Mouse (Mus musculus) natural killer cell, adult 2 months (primary cell): Measurements from ENCODE around the gene Angptl1.

Experiments used
- DNase-seq, 2 experiments: peaks; one replicate each; pipeline ENCODE4 v3.0.0; 2022; ENCODE audit warnings: low spot score in 2 of 2

Angptl1 gene

DNA sequence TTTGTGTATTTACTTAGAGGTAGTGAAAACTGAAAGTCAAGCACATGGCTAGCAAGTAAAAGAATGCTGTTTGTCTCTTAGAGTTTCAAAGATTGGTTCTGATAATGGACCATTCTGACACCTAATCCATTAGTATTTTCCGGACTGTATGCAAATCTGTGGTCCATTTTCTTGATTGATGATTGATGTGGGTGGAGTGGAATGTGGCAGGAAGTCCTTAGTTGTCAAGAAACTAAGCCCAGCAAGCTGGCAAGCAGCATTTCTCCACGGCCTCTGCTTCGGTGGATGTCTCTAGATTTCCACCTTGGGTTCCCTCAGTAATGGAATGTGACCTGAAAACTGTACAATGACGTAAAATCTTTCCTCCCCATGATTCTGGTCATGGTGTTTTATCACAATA lies 32.3 kb downstream of the Angptl1 start:
- DNase-seq, result no peak

DNA sequence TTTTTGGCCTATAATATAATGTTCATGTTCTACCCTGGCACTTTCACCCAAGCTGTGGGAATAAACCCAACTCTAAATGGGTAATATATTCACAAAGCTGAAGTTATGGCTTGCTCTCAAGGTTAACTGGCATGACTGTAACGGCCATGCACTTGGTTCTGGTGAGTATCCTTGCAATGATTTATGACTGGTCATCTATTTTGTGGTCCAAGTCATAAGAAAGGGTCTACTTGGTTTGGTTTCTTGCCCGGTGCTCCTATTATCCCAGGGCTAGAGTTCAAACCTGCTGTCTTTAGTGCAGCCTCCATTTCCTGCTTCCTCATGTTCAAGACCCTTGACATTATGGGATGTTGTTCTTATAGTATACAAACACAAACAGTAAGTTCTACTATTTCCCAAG lies 46.4 kb downstream of the Angptl1 start:
- no peak for DNase-seq

DNA sequence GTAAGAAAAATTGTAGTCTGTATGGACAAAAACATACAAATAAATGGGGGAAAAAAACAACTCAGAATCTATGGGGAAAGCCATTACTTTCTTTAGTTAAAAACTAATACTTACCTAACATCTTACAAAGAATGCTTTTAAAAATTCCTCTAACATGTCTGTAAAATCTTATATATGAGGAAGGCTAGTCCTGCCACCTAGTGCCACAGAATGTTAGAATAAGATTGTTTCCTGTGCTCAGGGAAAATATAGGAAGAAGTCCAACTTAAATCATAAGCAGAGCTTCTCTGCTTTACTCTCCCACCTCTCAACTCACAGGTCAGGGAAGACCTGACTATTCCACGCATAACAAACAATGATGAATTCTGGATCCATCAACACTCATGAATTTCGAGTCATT lies 47.5 kb downstream of the Angptl1 start:
- no peak for DNase-seq

DNA sequence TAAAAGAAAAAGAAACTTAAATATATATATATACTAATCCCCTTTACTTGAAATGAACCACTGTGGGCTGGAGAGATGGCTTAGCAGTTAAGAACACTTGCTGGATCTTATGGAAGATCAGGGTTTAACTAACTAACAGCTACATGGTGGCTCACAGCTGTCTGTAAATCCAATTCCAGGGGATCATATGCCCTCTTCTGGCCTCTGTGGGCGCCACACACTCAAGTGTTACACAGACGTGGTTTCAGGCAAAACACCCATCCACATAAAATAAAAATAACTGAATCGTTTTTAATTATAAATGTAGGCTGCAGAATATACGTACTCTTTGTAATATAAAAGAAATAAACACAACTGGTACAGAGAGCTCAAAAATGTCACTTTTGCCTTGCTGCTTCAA lies 50.5 kb downstream of the Angptl1 start:
- no peak for DNase-seq

DNA sequence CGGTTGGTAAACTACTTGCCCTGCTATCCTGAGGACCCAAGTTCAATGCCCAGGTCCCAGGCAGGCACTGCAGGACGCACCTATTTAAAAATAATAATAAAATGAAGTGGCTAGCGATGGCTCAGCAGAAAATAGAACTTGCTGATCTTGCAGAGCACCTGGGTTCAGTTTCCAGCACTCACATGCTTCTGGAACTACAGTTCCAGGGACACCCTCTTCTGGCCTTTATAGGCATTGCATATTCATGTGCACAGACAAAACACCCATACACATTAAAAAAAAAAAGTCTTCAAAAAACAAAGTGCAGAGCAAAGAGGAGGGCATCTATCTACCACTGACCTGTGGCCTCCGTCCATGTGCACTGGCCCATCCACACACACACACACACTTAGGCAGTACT lies 53.2 kb downstream of the Angptl1 start:
- DNase-seq, result no peak

DNA sequence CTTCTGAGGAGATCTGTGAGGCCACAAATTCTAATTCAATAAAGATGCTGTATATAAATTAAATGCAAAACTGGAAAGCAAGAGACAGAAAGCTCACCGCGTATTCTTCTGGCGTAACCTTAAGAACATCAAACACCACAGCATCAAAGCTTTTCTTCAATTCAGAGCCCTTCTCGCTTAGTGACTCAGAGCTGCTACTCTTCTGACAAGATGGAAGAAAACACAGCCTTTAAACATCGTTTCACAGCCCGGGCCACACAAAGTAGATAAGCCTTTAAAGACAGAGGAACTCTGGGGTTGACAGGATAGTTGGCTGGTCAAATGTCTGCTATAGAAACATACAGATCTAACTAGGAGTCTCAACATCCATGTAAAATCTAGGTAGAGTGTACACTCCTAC lies 63.3 kb downstream of the Angptl1 start:
- DNase-seq, result no peak

DNA sequence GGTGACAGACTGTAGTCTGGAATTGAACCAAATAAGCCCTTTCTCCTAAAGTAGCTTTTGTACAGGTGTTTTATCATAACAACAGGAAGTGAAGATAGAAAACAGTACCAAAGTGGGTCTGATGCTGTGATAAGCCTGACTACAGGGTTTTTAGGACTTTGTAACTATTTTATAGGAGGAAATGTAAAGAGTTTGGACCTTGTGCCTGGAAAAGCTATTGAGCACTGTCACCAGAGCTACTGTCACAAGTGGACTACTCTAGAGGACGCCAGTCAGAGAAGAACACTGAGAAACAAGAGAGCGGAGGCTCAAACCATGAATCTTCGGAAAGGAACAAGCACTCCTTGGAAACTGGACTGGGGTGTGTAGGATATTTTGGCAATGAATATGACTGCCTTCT lies 65.5 kb downstream of the Angptl1 start:
- DNase-seq, result no peak

DNA sequence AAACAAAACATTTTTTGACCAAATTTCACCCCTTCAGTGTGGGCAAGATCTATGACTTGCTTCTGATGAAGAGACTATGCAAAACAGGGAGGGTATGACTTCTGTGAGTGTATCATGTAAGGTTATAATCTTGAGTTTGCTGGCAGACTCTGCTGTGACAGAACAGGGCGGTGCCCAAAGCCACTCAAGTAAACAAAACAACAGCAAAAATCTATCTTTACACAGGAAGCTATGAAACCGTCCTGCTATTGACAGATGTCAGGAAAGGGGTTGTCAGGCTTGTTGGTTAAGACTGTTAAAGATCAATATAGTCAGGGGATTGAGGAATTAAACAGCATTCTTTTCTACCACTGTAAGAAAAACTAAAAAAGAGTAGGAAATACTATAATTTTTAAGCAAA lies 67.3 kb downstream of the Angptl1 start:
- DNase-seq, result no peak

DNA sequence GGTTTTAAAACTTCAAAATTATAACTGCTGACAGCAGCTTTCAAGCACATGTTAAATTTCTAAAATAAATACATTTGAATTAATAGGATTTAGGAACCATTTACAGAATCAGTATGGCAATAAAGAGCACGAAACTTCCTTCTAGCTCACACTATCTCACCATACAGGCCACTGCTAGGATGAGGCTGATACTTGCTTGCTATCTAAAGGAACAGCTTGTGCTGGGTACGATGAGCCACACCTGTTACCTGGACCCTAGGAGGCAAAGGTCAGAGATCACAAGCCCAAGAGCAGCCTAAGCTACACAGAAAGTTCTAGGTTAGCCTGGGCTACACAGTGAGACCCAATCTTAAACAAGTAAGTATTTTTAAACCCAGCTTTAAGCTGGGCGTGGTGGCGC lies 70.9 kb downstream of the Angptl1 start:
- DNase-seq, result no peak

DNA sequence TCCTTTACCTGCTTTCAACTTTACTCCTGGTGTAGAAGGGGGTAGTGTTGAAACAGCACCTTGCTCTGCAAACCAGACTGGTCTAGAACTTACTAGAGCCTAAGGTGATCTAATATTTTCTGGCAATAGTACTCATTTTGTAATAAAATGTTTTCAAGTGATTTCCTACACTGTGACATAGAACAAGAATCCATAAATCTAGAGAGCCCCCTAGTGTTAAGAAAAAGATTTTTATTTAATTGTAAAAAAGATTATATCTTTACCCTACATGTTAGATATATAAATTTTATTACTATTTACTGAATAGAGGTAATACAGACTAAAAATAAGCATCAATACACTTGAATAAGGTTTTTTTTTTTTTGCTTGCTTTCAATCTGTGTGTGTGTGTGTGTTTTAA lies 71.5 kb downstream of the Angptl1 start:
- no peak for DNase-seq
